Mouse (Mus musculus): ENCODE data around the gene Slc44a5. TPM values are rescaled to one million over a fixed set of nuclear protein-coding genes. Genes with fewer than 3 reads are reported as not detected.

Slc44a5 gene
- total RNA-seq, 1 experiment = 0.09 TPM

- no peak for TF ChIP-seq ZNF384 (IDR thresholded peaks at IDR 0.05; ENCODE audit: low read depth, low read length)
- no peak for TF ChIP-seq CHD2 (IDR thresholded peaks at IDR 0.05; ENCODE audit: low read depth, low read length)
- no peak for TF ChIP-seq MAFK (IDR thresholded peaks at IDR 0.05; ENCODE audit: insufficient read depth, low read depth, low read length)
- TF ChIP-seq ZC3H11A (IDR thresholded peaks at IDR 0.05; ENCODE audit: borderline replicate concordance, low read depth, low read length) = no peak
- TF ChIP-seq HCFC1 (IDR thresholded peaks at IDR 0.05; ENCODE audit: borderline replicate concordance, insufficient read depth, low read length) = no peak
- no peaks in the 10 kb centered on the region for H3K36me3 ChIP-seq (ENCODE audit: control insufficient read depth, insufficient read depth, low read length, poor library complexity, severe bottlenecking)
- DNase-seq (ENCODE audit: low read depth, low spot score) = no peak
These were observed 324.3 kb downstream of the Slc44a5 start for GRCm38 (mm10) chr3:154297499-154297898.

DNA sequence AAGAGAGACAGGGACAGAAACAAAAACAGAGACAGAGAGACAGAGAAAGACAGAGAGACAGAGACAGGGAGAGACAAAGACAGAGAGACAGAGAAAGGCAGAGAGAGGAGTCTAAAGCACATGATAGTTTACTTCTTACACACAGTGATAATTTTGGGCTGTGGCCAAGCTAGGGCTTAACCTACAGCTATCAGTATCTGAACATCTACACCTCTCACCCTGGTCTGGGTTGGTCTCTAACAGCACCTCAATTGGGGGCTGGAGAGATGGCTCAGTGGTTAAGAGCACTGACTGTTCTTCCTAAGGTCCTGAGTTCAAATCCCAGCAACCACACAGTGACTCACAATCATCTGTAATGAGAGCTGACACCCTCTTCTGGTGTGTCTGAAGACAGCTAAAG lies 325.3 kb downstream of the Slc44a5 start:
- Histone ChIP-seq H3K4me1 (ENCODE audit: control insufficient read depth in 2 of 2, insufficient read depth in 2 of 2, low read length in 2 of 2, poor library complexity in 1 of 2) (no peaks in the 10 kb centered on the region), H3K9me3 (ENCODE audit: control insufficient read depth, insufficient read depth, low read depth, low read length) (no peaks in the 10 kb centered on the region), H3K36me3 (ENCODE audit: control insufficient read depth, insufficient read depth, low read length, poor library complexity, severe bottlenecking) (no peaks in the 10 kb centered on the region), H3K9ac (ENCODE audit: insufficient read depth, low read depth, low read length, poor library complexity, severe bottlenecking) (no peak overlapping the region), H3K27ac (ENCODE audit: insufficient read depth, low read depth, low read length, poor library complexity, severe bottlenecking) (no peak overlapping the region), H3K4me3 (ENCODE audit: insufficient read depth in 1 of 2, low read depth in 1 of 2, low read length in 2 of 2, poor library complexity in 1 of 2, severe bottlenecking in 1 of 2) (no peak overlapping the region)
- DNase-seq (ENCODE audit: low read depth, low spot score) = no peak
- in situ Hi-C loops (cut with MboI; ENCODE audit: low sequenced_read_pairs in 2 of 2, unreplicated experiment in 2 of 2) = no loop called here
- no peak for TF ChIP-seq HCFC1 (IDR thresholded peaks at IDR 0.05; ENCODE audit: borderline replicate concordance, insufficient read depth, low read length)
- no peak for TF ChIP-seq ZC3H11A (IDR thresholded peaks at IDR 0.05; ENCODE audit: borderline replicate concordance, low read depth, low read length)
- no peak for TF ChIP-seq ZNF384 (IDR thresholded peaks at IDR 0.05; ENCODE audit: low read depth, low read length)
- TF ChIP-seq CHD2 (IDR thresholded peaks at IDR 0.05; ENCODE audit: low read depth, low read length) = no peak
- no peak for TF ChIP-seq MAFK (IDR thresholded peaks at IDR 0.05; ENCODE audit: insufficient read depth, low read depth, low read length)

More at GRCm38 (mm10) chr3:154297499-154297898, 324.3 kb downstream of the Slc44a5 start:
- Histone ChIP-seq H3K4me3 (ENCODE audit: insufficient read depth in 1 of 2, low read depth in 1 of 2, low read length in 2 of 2, poor library complexity in 1 of 2, severe bottlenecking in 1 of 2) (no peak overlapping the region), H3K27ac (ENCODE audit: insufficient read depth, low read depth, low read length, poor library complexity, severe bottlenecking) (no peak overlapping the region), H3K9ac (ENCODE audit: insufficient read depth, low read depth, low read length, poor library complexity, severe bottlenecking) (no peak overlapping the region), H3K4me1 (ENCODE audit: control insufficient read depth in 2 of 2, insufficient read depth in 2 of 2, low read length in 2 of 2, poor library complexity in 1 of 2) (no peaks in the 10 kb centered on the region), H3K9me3 (ENCODE audit: control insufficient read depth, insufficient read depth, low read depth, low read length) (no peaks in the 10 kb centered on the region)
- in situ Hi-C loops (cut with MboI; ENCODE audit: low sequenced_read_pairs in 2 of 2, unreplicated experiment in 2 of 2) = no loop called here

GRCm38 (mm10) chr3:154300006-154300405 lies 326.8 kb downstream of the Slc44a5 start:
- Histone ChIP-seq H3K4me3 (ENCODE audit: insufficient read depth in 1 of 2, low read depth in 1 of 2, low read length in 2 of 2, poor library complexity in 1 of 2, severe bottlenecking in 1 of 2) (no peak overlapping the region), H3K27ac (ENCODE audit: insufficient read depth, low read depth, low read length, poor library complexity, severe bottlenecking) (no peak overlapping the region), H3K4me1 (ENCODE audit: control insufficient read depth in 2 of 2, insufficient read depth in 2 of 2, low read length in 2 of 2, poor library complexity in 1 of 2) (no peaks in the 10 kb centered on the region), H3K36me3 (ENCODE audit: control insufficient read depth, insufficient read depth, low read length, poor library complexity, severe bottlenecking) (no peaks in the 10 kb centered on the region), H3K9me3 (ENCODE audit: control insufficient read depth, insufficient read depth, low read depth, low read length) (no peaks in the 10 kb centered on the region), H3K9ac (ENCODE audit: insufficient read depth, low read depth, low read length, poor library complexity, severe bottlenecking) (no peak overlapping the region)
- DNase-seq (ENCODE audit: low read depth, low spot score) = no peak
- no peak for TF ChIP-seq HCFC1 (IDR thresholded peaks at IDR 0.05; ENCODE audit: borderline replicate concordance, insufficient read depth, low read length)
- TF ChIP-seq MAFK (IDR thresholded peaks at IDR 0.05; ENCODE audit: insufficient read depth, low read depth, low read length) = no peak
- no peak for TF ChIP-seq ZNF384 (IDR thresholded peaks at IDR 0.05; ENCODE audit: low read depth, low read length)
- TF ChIP-seq CHD2 (IDR thresholded peaks at IDR 0.05; ENCODE audit: low read depth, low read length) = no peak
- no peak for TF ChIP-seq ZC3H11A (IDR thresholded peaks at IDR 0.05; ENCODE audit: borderline replicate concordance, low read depth, low read length)
- in situ Hi-C loops (cut with MboI; ENCODE audit: low sequenced_read_pairs in 2 of 2, unreplicated experiment in 2 of 2) = loop anchor here in 1 of 2 experiments (25.0 kb wide), 1 partner anchor 262 kb away; no protein-coding TSS in a partner anchor

DNA sequence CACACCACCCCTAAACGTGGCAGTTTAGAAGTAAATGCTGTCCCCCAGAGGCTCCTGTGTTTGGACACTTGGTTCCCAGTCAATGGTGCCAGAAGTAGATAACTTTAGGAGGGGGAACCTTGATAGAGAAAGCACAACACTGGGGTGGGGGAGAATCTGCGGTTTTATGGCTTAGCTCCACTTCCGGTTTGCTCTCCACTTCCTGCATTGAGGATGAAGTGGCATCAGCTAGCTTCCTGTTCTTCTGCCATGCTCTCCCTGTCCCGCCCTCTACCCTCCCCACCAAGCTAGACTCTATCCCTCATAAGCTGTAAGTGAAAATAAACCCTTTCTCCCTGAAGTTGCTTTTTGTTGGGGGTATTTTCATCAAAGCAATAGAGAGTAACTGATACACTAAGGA lies 327.9 kb downstream of the Slc44a5 start:
- Histone ChIP-seq H3K4me1 (ENCODE audit: control insufficient read depth in 2 of 2, insufficient read depth in 2 of 2, low read length in 2 of 2, poor library complexity in 1 of 2) (no peaks in the 10 kb centered on the region), H3K9ac (ENCODE audit: insufficient read depth, low read depth, low read length, poor library complexity, severe bottlenecking) (no peak overlapping the region), H3K4me3 (ENCODE audit: insufficient read depth in 1 of 2, low read depth in 1 of 2, low read length in 2 of 2, poor library complexity in 1 of 2, severe bottlenecking in 1 of 2) (no peak overlapping the region), H3K36me3 (ENCODE audit: control insufficient read depth, insufficient read depth, low read length, poor library complexity, severe bottlenecking) (no peaks in the 10 kb centered on the region), H3K9me3 (ENCODE audit: control insufficient read depth, insufficient read depth, low read depth, low read length) (no peaks in the 10 kb centered on the region), H3K27ac (ENCODE audit: insufficient read depth, low read depth, low read length, poor library complexity, severe bottlenecking) (no peak overlapping the region)
- in situ Hi-C loops (cut with MboI; ENCODE audit: low sequenced_read_pairs in 2 of 2, unreplicated experiment in 2 of 2) = loop anchor here in 1 of 2 experiments (25.0 kb wide), 1 partner anchor 261 kb away; no protein-coding TSS in a partner anchor
- TF ChIP-seq HCFC1 (IDR thresholded peaks at IDR 0.05; ENCODE audit: borderline replicate concordance, insufficient read depth, low read length) (no peak), ZC3H11A (IDR thresholded peaks at IDR 0.05; ENCODE audit: borderline replicate concordance, low read depth, low read length) (no peak), ZNF384 (IDR thresholded peaks at IDR 0.05; ENCODE audit: low read depth, low read length) (no peak), CHD2 (IDR thresholded peaks at IDR 0.05; ENCODE audit: low read depth, low read length) (no peak), MAFK (IDR thresholded peaks at IDR 0.05; ENCODE audit: insufficient read depth, low read depth, low read length) (no peak)
- no peak for DNase-seq (ENCODE audit: low read depth, low spot score)
